Mouse (Mus musculus): ENCODE data around the gene Ncor2.

DNA sequence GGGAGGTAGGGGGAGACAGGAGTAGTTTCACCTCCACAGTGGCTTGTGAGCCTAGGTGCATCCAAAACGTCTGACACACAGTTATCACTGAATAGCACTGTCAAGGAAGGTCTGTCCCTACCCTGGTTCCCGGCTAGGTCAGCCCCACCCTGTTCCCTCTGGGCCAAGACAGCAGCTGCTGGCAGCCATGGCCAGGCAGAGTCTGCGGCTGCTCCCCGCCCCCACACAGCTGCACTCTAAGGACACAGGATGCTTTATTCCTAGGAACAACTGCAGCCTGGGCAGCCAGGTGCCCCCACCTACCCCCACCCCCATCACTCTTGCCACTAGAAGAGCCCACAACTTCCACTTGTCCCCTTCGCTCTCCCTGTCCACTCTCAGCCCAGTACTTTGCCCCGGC, 67.9 kb downstream of the Ncor2 start:
- TF ChIP-seq POLR2A (IDR thresholded peaks at IDR 0.05; ENCODE audit: control insufficient read depth in 1 of 2, insufficient read depth in 1 of 2, low read depth in 1 of 2, low read length in 2 of 2, poor library complexity in 1 of 2) (no peak), CTCF (IDR thresholded peaks at IDR 0.05 in 2 of 3, conservative IDR thresholded peaks at IDR 0.05 in 1 of 3; ENCODE audit: control insufficient read depth in 1 of 3, insufficient read depth in 1 of 3, low read depth in 2 of 3, low read length in 3 of 3, poor library complexity in 1 of 3, severe bottlenecking in 1 of 3) (no peak), EP300 (IDR thresholded peaks at IDR 0.05; ENCODE audit: low read depth in 1 of 2, low read length in 2 of 2) (no peak), POLR2AphosphoS2 (IDR thresholded peaks at IDR 0.05; ENCODE audit: low read length) (no peak), ZMIZ1 (IDR thresholded peaks at IDR 0.05; ENCODE audit: low read depth, low read length) (no peak), GATA1 (IDR thresholded peaks at IDR 0.05; ENCODE audit: low read depth, low read length) (no peak), NRF1 (IDR thresholded peaks at IDR 0.05; ENCODE audit: insufficient read depth, low read depth, low read length, poor library complexity, severe bottlenecking) (no peak)
